Mouse (Mus musculus): ENCODE data around the gene Cox7c. TPM values are rescaled to one million over a fixed set of nuclear protein-coding genes. Genes with fewer than 3 reads are reported as not detected.
A peak's percentile ranks its signal among the peaks of the same experiment; 100 is the strongest.
"Not testable (repeated sequence)": the region's sequence is repeated elsewhere in the genome, so short reads cannot be mapped to it uniquely, and the experiment has no call there.

The Cox7c gene
- 1,000 to 10,000 TPM; 1,325 to 1,595 (median 1,417) TPM for total RNA-seq (2022)

DNA sequence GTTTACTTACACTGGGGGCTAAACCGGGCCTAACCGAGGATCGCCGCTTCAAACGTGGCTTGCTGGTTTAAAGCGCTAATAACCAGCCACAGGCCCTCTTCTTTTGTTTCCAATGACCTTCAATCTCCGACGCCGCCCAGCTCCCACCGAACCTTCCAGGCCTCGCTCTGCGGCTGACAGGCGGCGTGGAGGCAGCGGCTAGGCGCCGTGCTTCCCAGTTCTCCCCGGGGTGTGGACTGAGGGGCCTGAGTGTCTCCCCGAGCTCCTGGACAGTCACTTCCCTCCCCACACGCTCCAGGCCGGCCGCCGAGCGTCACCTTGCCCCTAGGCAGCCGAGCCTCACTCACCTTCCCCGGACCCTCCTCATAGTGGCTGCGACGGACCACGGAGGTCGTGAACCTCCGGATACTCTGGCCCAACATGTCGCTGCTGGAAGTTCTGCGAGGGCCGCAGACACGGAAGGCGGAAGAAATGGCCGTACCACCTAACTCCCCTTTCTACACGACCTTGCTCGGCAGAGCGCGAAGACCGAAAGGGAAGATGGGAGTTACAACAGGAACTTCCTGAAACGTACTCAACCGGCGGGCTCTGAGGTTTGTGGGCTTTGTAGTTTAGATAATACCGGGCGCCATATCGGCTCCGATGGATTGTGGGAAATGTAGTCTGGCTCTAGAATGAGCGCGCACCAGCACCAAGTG, at the start of gene Cox7c:
TSS of gene Cox7c (minus strand) at position 651 of the 698 bp plus-strand sequence.
- DNase-seq (ENCODE audit: low spot score) = peak; percentile 92

DNA sequence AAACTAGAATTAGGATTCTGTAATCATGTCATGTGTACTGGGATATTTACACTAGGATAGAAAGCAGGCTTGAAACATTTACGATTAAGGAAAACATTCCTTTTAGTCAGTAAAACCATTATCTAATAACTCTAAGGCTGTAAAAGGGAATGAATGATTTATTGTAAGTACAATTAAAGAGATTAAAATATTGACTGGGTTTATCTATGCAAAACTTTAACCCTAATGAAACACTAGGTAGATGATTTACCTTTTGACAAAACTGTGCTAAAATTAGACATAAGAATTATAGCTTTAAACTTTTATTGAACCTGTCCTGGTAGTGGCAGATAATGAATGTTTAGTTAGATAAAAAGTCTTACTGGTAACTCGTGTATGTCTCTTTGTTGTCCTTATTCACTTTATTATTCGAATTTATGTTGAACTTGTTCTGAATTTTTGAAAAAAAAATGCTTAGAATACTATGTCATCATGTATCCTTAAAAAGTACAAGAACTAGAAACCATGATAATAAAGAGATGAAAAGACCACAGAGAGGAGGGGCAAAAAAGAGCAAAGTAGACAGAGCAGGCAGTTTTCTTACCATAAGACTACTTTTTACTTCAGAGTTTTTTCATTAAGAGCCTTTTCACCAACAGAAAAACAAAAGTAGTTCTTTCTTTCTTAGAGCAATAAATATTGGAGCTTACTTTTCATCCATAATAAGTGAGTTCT, 21.5 kb upstream of the Cox7c start:
- no peak for DNase-seq (ENCODE audit: low spot score)

DNA sequence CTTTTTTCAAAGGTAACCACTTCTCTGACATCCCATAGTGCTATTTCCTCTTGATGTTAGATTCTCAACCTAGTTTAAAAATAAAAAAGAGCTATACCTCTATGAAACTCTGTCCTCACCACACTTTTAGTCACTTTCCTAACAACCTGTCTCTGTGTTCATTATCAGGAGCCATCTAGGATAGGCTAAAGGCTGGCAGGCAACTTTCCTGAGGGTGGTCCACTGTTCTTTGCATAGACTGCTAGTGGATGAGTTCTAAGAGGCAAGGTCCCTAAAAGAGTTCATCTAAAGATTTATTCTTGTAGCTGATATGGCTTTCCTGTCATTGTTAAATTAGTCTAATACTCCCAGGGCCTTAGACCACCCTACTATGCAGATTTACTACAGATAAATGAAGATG, 20.8 kb upstream of the Cox7c start:
- no peak for DNase-seq (ENCODE audit: low spot score)

GRCm38 (mm10) chr13:86054091-86054490, 7.4 kb upstream of the Cox7c start:
- DNase-seq (ENCODE audit: low spot score) = not testable (repeated sequence)

- DNase-seq (ENCODE audit: low spot score) = no peak
Observed at GRCm38 (mm10) chr13:86004907-86005675, 41.6 kb downstream of the Cox7c start.
